Mouse (Mus musculus) limb, embryonic 15.5 days (tissue): ENCODE data around the gene Smim17. TPM values are rescaled to one million over a fixed set of nuclear protein-coding genes. Genes with fewer than 3 reads are reported as not detected.

Source experiments
- ATAC-seq: fragments of 200-750 bp; cut with Nextera tagmentation; 2 replicates; pipeline ENCODE4 v1.8.0; 2017; ENCODE audit warnings: low read depth, moderate TSS enrichment; ENCODE audit not compliant: insufficient number of reproducible peaks, low FRiP score, low TSS enrichment
- H3K27ac ChIP-seq: fragments of 300-500 bp; sonication (generic); 2 replicates; pipeline ENCODE4 v1.5.1; 2015; ENCODE audit warnings: moderate library complexity, mild to moderate bottlenecking, inconsistent platforms
- H3K27me3 ChIP-seq: fragments of 300-500 bp; sonication (generic); 2 replicates; pipeline ENCODE4 v1.6.1; 2015; ENCODE audit warnings: inconsistent platforms
- H3K36me3 ChIP-seq: fragments of 300-500 bp; sonication (generic); 2 replicates; pipeline ENCODE4 v1.6.1; 2015; ENCODE audit warnings: inconsistent platforms
- H3K4me1 ChIP-seq: fragments of 300-500 bp; sonication (generic); 2 replicates; pipeline ENCODE4 v1.6.1; 2015; ENCODE audit warnings: inconsistent platforms
- H3K4me2 ChIP-seq: fragments of 300-500 bp; sonication (generic); 2 replicates; pipeline ENCODE4 v1.6.1; 2015; ENCODE audit warnings: mild to moderate bottlenecking, inconsistent platforms
- H3K4me3 ChIP-seq: fragments of 300-500 bp; sonication (generic); 2 replicates; pipeline ENCODE4 v1.5.1; 2015; ENCODE audit warnings: mild to moderate bottlenecking, inconsistent platforms
- H3K9ac ChIP-seq: fragments of 300-500 bp; sonication (generic); 2 replicates; pipeline ENCODE4 v1.6.1; 2015; ENCODE audit warnings: inconsistent platforms
- H3K9me3 ChIP-seq: fragments of 300-500 bp; sonication (generic); 2 replicates; pipeline ENCODE4 v1.6.1; 2016; ENCODE audit warnings: inconsistent platforms
- WGBS: fragments of 180-500 bp; shearing (Covaris S2); methylation state at CpG from one replicate; pipeline ENCODE4 v1.1.7; 2015; 5-methylcytosine and 5-hydroxymethylcytosine counted together
- polyA plus RNA-seq: library from polyadenylated mRNA; unstranded; fragments of >200 nt; fragmentation: Nextera tagmentation; extraction: Ambion mirVana; gene quantifications from 2 replicates; pipeline ENCODE4 v1.2.1, GENCODE M21; 2015

Smim17 gene
- polyA plus RNA-seq, 1 experiment from 2014 or later = 0.56 TPM

DNA sequence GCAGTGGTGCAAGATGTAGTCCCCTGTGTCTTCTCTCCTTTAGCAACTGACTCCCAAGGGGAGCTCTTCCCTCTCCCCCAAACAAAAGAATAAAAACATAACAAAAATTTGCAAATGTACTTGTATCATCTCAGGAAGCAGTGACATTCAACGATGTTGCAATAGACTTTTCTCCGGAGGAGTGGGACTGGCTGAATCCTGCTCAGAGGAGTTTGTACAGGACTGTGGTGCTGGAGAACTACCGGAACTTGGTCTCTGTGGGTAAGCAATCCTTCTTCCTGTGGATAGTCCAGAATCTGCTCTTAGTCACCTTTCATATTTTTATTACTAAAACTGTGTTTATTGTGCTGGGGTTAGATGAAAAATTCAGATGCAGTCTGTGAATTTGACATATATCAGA is 25.5 kb upstream of the Smim17 start:
- H3K4me1 ChIP-seq = no peaks in the 10 kb centered on the region
- H3K27me3 ChIP-seq = no peaks in the 10 kb centered on the region
- H3K36me3 ChIP-seq = 0 out of 2 replicates have a peak, but pooled peaks cover 4% of the 10 kb centered on the region
- no peak overlapping the region for H3K4me3 ChIP-seq
- no peak overlapping the region for H3K9ac ChIP-seq
- no peak overlapping the region for H3K4me2 ChIP-seq
- H3K9me3 ChIP-seq = no peaks in the 10 kb centered on the region
- H3K27ac ChIP-seq = no peak overlapping the region
- ATAC-seq = no peak
- WGBS = 91% methylated on average over 3 of the region's 3 CpGs

DNA sequence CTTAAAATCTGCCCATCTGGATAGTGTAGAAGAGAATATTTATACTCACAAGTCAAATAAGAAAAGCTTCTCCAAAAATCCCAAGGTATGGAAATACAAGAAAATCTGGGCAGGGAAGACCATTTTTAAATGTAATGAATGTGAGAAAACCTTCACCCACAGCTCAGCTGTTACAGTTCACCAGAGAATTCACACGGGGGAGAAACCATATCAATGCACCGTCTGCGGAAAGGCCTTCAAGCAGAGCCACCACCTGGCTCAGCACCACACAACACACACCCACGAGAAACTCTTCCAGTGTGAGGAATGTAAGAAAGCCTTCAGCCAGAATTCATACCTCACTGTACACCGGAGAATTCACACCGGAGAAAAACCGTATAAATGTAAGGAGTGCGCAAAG is 20.1 kb upstream of the Smim17 start:
- 81% methylated on average over 8 of the region's 8 CpGs for WGBS
- Histone ChIP-seq H3K4me3 (no peak overlapping the region), H3K27ac (no peak overlapping the region), H3K9me3 (no peaks in the 10 kb centered on the region), H3K4me2 (no peak overlapping the region), H3K27me3 (no peaks in the 10 kb centered on the region), H3K9ac (no peak overlapping the region), H3K4me1 (peaks cover 10% of the 10 kb centered on the region), H3K36me3 (peaks cover 3% of the 10 kb centered on the region; the same call in 1 of the 2 replicates)
- no peak for ATAC-seq

- Histone ChIP-seq H3K36me3 (peaks cover 3% of the 10 kb centered on the region; the same call in 1 of the 2 replicates), H3K4me1 (peaks cover 14% of the 10 kb centered on the region), H3K27ac (no peak overlapping the region), H3K9me3 (no peaks in the 10 kb centered on the region), H3K4me3 (no peak overlapping the region), H3K4me2 (no peak overlapping the region), H3K27me3 (no peaks in the 10 kb centered on the region), H3K9ac (no peak overlapping the region)
- 83% methylated on average over 2 of the region's 2 CpGs for WGBS
- no peak for ATAC-seq
Observed at GRCm38 (mm10) chr7:6381431-6381830, 17.1 kb upstream of the Smim17 start.

DNA sequence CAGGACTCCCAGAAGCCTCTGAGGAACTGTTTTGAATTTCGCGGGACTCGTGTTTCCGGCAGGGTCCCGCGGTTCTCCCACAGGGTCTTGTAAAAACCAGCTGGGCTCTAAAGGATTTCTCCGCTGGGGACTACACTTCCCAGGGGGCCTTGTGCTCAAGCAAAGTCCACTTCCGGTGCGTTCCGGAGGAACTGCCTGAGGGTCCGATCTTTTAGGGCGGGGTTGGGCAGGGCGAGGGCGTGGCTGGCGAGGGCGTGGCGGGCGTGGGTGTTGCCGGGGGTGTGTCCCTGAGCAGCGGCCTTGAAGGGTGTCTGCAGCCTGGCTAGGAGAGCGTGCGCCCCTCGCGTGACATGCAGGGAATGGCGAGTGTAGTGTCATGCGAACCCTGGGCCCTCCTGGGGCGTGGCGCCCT is 15.5 kb upstream of the Smim17 start, which contains the start of gene Zfp28:
Zfp28 (plus strand) TSS at position 252 of the 412 bp plus-strand sequence.
- peak; percentile 96 for ATAC-seq
- peaks cover 10% of the 10 kb centered on the region for H3K36me3 ChIP-seq
- no peaks in the 10 kb centered on the region for H3K9me3 ChIP-seq
- under 1% methylated on average over 28 of the region's 28 CpGs for WGBS
- H3K9ac ChIP-seq = peak within 1 kb of the TSS; percentile 61
- H3K27ac ChIP-seq = peak within 1 kb of the TSS; percentile 27; the same call in 1 of the 2 replicates
- peak within 1 kb of the TSS; percentile 86 for H3K4me2 ChIP-seq
- peaks cover 14% of the 10 kb centered on the region for H3K4me1 ChIP-seq
- no peaks in the 10 kb centered on the region for H3K27me3 ChIP-seq
- H3K4me3 ChIP-seq = peak within 1 kb of the TSS; percentile 67

GRCm38 (mm10) chr7:6384011-6384410 is 14.5 kb upstream of the Smim17 start:
- 72% methylated on average over 8 of the region's 8 CpGs for WGBS
- no peak for ATAC-seq
- Histone ChIP-seq H3K4me2 (peak overlapping the region; percentile 86), H3K9ac (no peak overlapping the region), H3K4me1 (peaks cover 14% of the 10 kb centered on the region), H3K27me3 (no peaks in the 10 kb centered on the region), H3K27ac (no peak overlapping the region), H3K9me3 (no peaks in the 10 kb centered on the region), H3K36me3 (peaks cover 7% of the 10 kb centered on the region; the same call in 1 of the 2 replicates), H3K4me3 (peak overlapping the region; percentile 67)

- no peak overlapping the region for H3K4me2 ChIP-seq
- H3K9ac ChIP-seq = no peak overlapping the region
- ATAC-seq = no peak
- H3K27me3 ChIP-seq = no peaks in the 10 kb centered on the region
- peaks cover 14% of the 10 kb centered on the region for H3K4me1 ChIP-seq
- H3K36me3 ChIP-seq = peaks cover 33% of the 10 kb centered on the region
- WGBS = 95% methylated on average over 8 of the region's 8 CpGs
- no peak overlapping the region for H3K27ac ChIP-seq
- no peak overlapping the region for H3K4me3 ChIP-seq
- no peaks in the 10 kb centered on the region for H3K9me3 ChIP-seq
Observed at GRCm38 (mm10) chr7:6386995-6387394, 11.5 kb upstream of the Smim17 start.

- peaks cover 51% of the 10 kb centered on the region for H3K36me3 ChIP-seq
Observed at GRCm38 (mm10) chr7:6388971-6389370, 9.5 kb upstream of the Smim17 start.

GRCm38 (mm10) chr7:6389449-6389848 is 9.1 kb upstream of the Smim17 start:
- no peaks in the 10 kb centered on the region for H3K27me3 ChIP-seq
- ATAC-seq = no peak
- no peaks in the 10 kb centered on the region for H3K4me1 ChIP-seq
- no peak overlapping the region for H3K4me3 ChIP-seq
- no peak overlapping the region for H3K27ac ChIP-seq
- H3K9ac ChIP-seq = no peak overlapping the region
- no peaks in the 10 kb centered on the region for H3K9me3 ChIP-seq
- H3K4me2 ChIP-seq = no peak overlapping the region
- 70% methylated on average over 5 of the region's 5 CpGs for WGBS
- H3K36me3 ChIP-seq = peaks cover 56% of the 10 kb centered on the region

More at GRCm38 (mm10) chr7:6388971-6389370, 9.5 kb upstream of the Smim17 start:
- Histone ChIP-seq H3K4me3 (no peak overlapping the region), H3K4me2 (no peak overlapping the region), H3K4me1 (no peaks in the 10 kb centered on the region), H3K27ac (no peak overlapping the region), H3K27me3 (no peaks in the 10 kb centered on the region), H3K9ac (no peak overlapping the region), H3K9me3 (no peaks in the 10 kb centered on the region)
- no peak for ATAC-seq
- 84% methylated on average over 5 of the region's 5 CpGs for WGBS

DNA sequence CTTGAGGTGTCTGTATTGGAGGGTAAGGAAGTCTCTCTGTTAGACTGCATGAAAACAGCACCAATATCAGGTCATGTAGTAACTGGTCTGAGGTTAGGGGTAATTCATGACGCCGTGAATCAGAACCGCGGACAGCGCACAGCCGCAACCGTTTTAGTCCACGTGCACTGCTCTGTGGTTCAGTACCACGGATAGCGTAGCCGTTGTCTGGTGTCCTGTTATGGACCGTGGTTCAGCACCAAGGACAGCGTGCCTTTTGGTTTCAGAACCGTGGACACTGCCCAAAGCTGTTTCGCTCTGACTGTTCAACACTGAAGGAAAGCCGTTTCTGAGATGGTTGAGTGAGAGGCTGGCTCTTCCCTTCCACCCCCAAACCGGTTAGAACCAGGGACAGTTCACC is 11.5 kb downstream of the Smim17 start, which contains the start of gene Gm20715:
Gm20715 (plus strand) TSS at position 235 of the 400 bp plus-strand sequence.
- ATAC-seq = peak; percentile 79
- Histone ChIP-seq H3K4me1 (no peaks in the 10 kb centered on the region), H3K36me3 (no peaks in the 10 kb centered on the region), H3K9me3 (no peaks in the 10 kb centered on the region), H3K27ac (no peak within 1 kb of the TSS), H3K4me3 (no peak within 1 kb of the TSS), H3K27me3 (no peaks in the 10 kb centered on the region; the same call in 1 of the 2 replicates), H3K4me2 (no peak within 1 kb of the TSS), H3K9ac (no peak within 1 kb of the TSS)
- WGBS = 2% methylated on average over 17 of the region's 17 CpGs

DNA sequence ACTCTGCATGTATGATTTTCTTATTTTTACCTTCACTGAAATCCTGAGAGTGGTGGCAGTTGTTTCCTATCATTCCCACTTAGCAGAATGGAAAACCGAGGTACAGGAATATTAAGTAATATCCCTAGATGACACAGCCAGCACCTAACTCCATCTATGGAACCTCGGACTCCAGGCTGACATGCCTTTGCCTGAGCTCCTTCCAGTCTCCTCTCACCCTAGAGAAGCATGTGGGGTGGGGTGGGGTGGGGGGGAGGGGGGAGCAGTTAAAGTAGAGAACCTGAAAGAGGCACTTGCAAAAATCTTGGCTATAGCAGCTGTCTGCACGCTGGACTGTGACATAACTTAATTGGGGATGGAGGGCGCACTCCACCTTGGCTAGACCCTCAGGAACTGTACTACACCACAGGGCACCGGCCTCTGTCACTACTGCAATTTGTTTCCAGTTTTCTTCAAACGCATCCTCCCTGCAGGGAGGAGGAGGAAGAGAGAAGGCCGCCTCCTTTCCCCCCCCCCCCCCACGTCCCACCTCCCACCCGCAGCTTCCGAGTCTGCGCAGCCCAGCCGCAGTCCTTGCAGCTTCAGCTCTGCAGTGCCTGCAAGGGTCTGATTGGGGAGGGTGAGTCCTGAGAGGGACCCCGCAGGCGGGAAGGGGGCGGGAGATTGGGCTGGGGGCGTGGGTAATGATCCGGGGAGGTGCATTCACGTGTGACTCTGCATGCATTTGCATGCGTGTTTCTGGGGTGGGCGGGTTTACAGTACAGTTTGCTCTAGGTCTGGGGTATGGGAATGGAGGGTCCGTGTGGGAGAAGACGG is 16.3 kb downstream of the Smim17 start:
- no peak for ATAC-seq
- Histone ChIP-seq H3K9me3 (no peaks in the 10 kb centered on the region), H3K4me2 (no peak overlapping the region), H3K4me1 (no peaks in the 10 kb centered on the region), H3K9ac (no peak overlapping the region), H3K27me3 (no peaks in the 10 kb centered on the region; the same call in 1 of the 2 replicates), H3K4me3 (no peak overlapping the region), H3K36me3 (no peaks in the 10 kb centered on the region), H3K27ac (no peak overlapping the region)
- 8% methylated on average over 19 of the region's 22 CpGs for WGBS

GRCm38 (mm10) chr7:6415442-6415787 is 16.9 kb downstream of the Smim17 start:
- H3K4me1 ChIP-seq = no peaks in the 10 kb centered on the region
- no peak overlapping the region for H3K9ac ChIP-seq
- no peaks in the 10 kb centered on the region; the same call in 1 of the 2 replicates for H3K27me3 ChIP-seq
- H3K4me3 ChIP-seq = no peak overlapping the region
- H3K36me3 ChIP-seq = no peaks in the 10 kb centered on the region
- 18% methylated on average over 8 of the region's 8 CpGs for WGBS
- no peaks in the 10 kb centered on the region for H3K9me3 ChIP-seq
- no peak for ATAC-seq
- no peak overlapping the region for H3K27ac ChIP-seq
- H3K4me2 ChIP-seq = no peak overlapping the region

GRCm38 (mm10) chr7:6419894-6420293 is 21.4 kb downstream of the Smim17 start:
- H3K4me1 ChIP-seq = no peaks in the 10 kb centered on the region
- no peak overlapping the region for H3K4me2 ChIP-seq
- ATAC-seq = no peak
- no peaks in the 10 kb centered on the region; the same call in 1 of the 2 replicates for H3K27me3 ChIP-seq
- 78% methylated on average over 6 of the region's 6 CpGs for WGBS
- H3K27ac ChIP-seq = no peak overlapping the region
- no peaks in the 10 kb centered on the region for H3K9me3 ChIP-seq
- H3K4me3 ChIP-seq = no peak overlapping the region
- H3K9ac ChIP-seq = no peak overlapping the region
- no peaks in the 10 kb centered on the region for H3K36me3 ChIP-seq
